Mouse (Mus musculus): Measurements from ENCODE around the gene Med24. TPM values are rescaled to one million over a fixed set of nuclear protein-coding genes. Genes with fewer than 3 reads are reported as not detected.

Gene Med24
- polyA plus RNA-seq, 1 experiment from 2014 or later, result 42.2 TPM

GRCm38 (mm10) chr11:98755726-98756380 is 26.6 kb upstream of the Med24 start:
- H3K36me3 ChIP-seq (ENCODE audit: control insufficient read depth, insufficient read depth, low read length), result peaks cover 11% of the 10 kb centered on the region

GRCm38 (mm10) chr11:98754621-98755181 is 25.5 kb upstream of the Med24 start:
- no peaks in the 10 kb centered on the region for H3K27me3 ChIP-seq (ENCODE audit: control insufficient read depth, insufficient read depth, low read length)
- H3K9me3 ChIP-seq (replicated peaks; ENCODE audit: control insufficient read depth, low read length), result no peaks in the 10 kb centered on the region
- H3K27ac ChIP-seq (ENCODE audit: low read length), result peak overlapping the region; percentile 78
- H3K9ac ChIP-seq (ENCODE audit: low read length), result no peak overlapping the region
- 24% methylated on average over 7 of the region's 7 CpGs for WGBS
- H3K4me3 ChIP-seq (replicated peaks; ENCODE audit: low read length), result no peak overlapping the region
- peaks cover 5% of the 10 kb centered on the region; the same call in 1 of the 2 replicates for H3K36me3 ChIP-seq (ENCODE audit: control insufficient read depth, insufficient read depth, low read length)
- ATAC-seq (ENCODE audit: insufficient read depth, low FRiP score), result no peak
- no peak overlapping the region for H3K4me2 ChIP-seq (ENCODE audit: low read depth, low read length)
- H3K4me1 ChIP-seq (ENCODE audit: control insufficient read depth, insufficient read depth, low read length), result peaks cover 51% of the 10 kb centered on the region

More at GRCm38 (mm10) chr11:98755726-98756380, 26.6 kb upstream of the Med24 start:
- Histone ChIP-seq H3K27ac (ENCODE audit: low read length) (no peak overlapping the region), H3K9ac (ENCODE audit: low read length) (no peak overlapping the region), H3K4me3 (replicated peaks; ENCODE audit: low read length) (no peak overlapping the region), H3K4me1 (ENCODE audit: control insufficient read depth, insufficient read depth, low read length) (peaks cover 40% of the 10 kb centered on the region), H3K9me3 (replicated peaks; ENCODE audit: control insufficient read depth, low read length) (no peaks in the 10 kb centered on the region), H3K27me3 (ENCODE audit: control insufficient read depth, insufficient read depth, low read length) (no peaks in the 10 kb centered on the region), H3K4me2 (ENCODE audit: low read depth, low read length) (no peak overlapping the region)
- 89% methylated on average over 6 of the region's 6 CpGs for WGBS
- ATAC-seq (ENCODE audit: insufficient read depth, low FRiP score), result no peak

- no peak overlapping the region for H3K4me2 ChIP-seq (ENCODE audit: low read depth, low read length)
- no peak overlapping the region for H3K4me3 ChIP-seq (replicated peaks; ENCODE audit: low read length)
- no peak for ATAC-seq (ENCODE audit: insufficient read depth, low FRiP score)
- peaks cover 5% of the 10 kb centered on the region; the same call in 1 of the 2 replicates for H3K36me3 ChIP-seq (ENCODE audit: control insufficient read depth, insufficient read depth, low read length)
- peak overlapping the region; percentile 30; the same call in 1 of the 2 replicates for H3K9ac ChIP-seq (ENCODE audit: low read length)
- no peaks in the 10 kb centered on the region for H3K9me3 ChIP-seq (replicated peaks; ENCODE audit: control insufficient read depth, low read length)
- WGBS, result 60% methylated on average over 9 of the region's 9 CpGs
- peak overlapping the region; percentile 78 for H3K27ac ChIP-seq (ENCODE audit: low read length)
- H3K27me3 ChIP-seq (ENCODE audit: control insufficient read depth, insufficient read depth, low read length), result no peaks in the 10 kb centered on the region
- H3K4me1 ChIP-seq (ENCODE audit: control insufficient read depth, insufficient read depth, low read length), result peaks cover 56% of the 10 kb centered on the region
Observed at GRCm38 (mm10) chr11:98754151-98754620, 25.0 kb upstream of the Med24 start.

- WGBS, result 89% methylated on average over 5 of the region's 5 CpGs
- no peaks in the 10 kb centered on the region for H3K27me3 ChIP-seq (ENCODE audit: control insufficient read depth, insufficient read depth, low read length)
- H3K36me3 ChIP-seq (ENCODE audit: control insufficient read depth, insufficient read depth, low read length), result peaks cover under 1% of the 10 kb centered on the region; the same call in 1 of the 2 replicates
- no peak overlapping the region for H3K4me2 ChIP-seq (ENCODE audit: low read depth, low read length)
- peaks cover 65% of the 10 kb centered on the region for H3K4me1 ChIP-seq (ENCODE audit: control insufficient read depth, insufficient read depth, low read length)
- peak overlapping the region; percentile 96; the same call in 1 of the 2 replicates for H3K27ac ChIP-seq (ENCODE audit: low read length)
- no peak for ATAC-seq (ENCODE audit: insufficient read depth, low FRiP score)
- H3K9me3 ChIP-seq (replicated peaks; ENCODE audit: control insufficient read depth, low read length), result no peaks in the 10 kb centered on the region
- 0 out of 2 replicates have a peak overlapping the region, but pooled peaks have one; percentile 28 for H3K9ac ChIP-seq (ENCODE audit: low read length)
- H3K4me3 ChIP-seq (replicated peaks; ENCODE audit: low read length), result no peak overlapping the region
Observed at GRCm38 (mm10) chr11:98753264-98753663, 24.0 kb upstream of the Med24 start.

- H3K9me3 ChIP-seq (replicated peaks; ENCODE audit: control insufficient read depth, low read length), result no peaks in the 10 kb centered on the region
- no peak overlapping the region for H3K4me3 ChIP-seq (replicated peaks; ENCODE audit: low read length)
- H3K27me3 ChIP-seq (ENCODE audit: control insufficient read depth, insufficient read depth, low read length), result no peaks in the 10 kb centered on the region
- peaks cover 72% of the 10 kb centered on the region for H3K4me1 ChIP-seq (ENCODE audit: control insufficient read depth, insufficient read depth, low read length)
- H3K4me2 ChIP-seq (ENCODE audit: low read depth, low read length), result 0 out of 2 replicates have a peak overlapping the region, but pooled peaks have one; percentile 36
- no peaks in the 10 kb centered on the region for H3K36me3 ChIP-seq (ENCODE audit: control insufficient read depth, insufficient read depth, low read length)
- ATAC-seq (ENCODE audit: insufficient read depth, low FRiP score), result no peak
- peak overlapping the region; percentile 46 for H3K9ac ChIP-seq (ENCODE audit: low read length)
- 78% methylated on average over 10 of the region's 10 CpGs for WGBS
- peak overlapping the region; percentile 96 for H3K27ac ChIP-seq (ENCODE audit: low read length)
Observed at GRCm38 (mm10) chr11:98752562-98753140, 23.4 kb upstream of the Med24 start.

- peak overlapping the region; percentile 65 for H3K9ac ChIP-seq (ENCODE audit: low read length)
- H3K4me2 ChIP-seq (ENCODE audit: low read depth, low read length), result peak overlapping the region; percentile 36
- H3K4me3 ChIP-seq (replicated peaks; ENCODE audit: low read length), result peak overlapping the region; percentile 10; the same call in 1 of the 2 replicates
- WGBS, result 22% methylated on average over 6 of the region's 6 CpGs
- no peaks in the 10 kb centered on the region for H3K27me3 ChIP-seq (ENCODE audit: control insufficient read depth, insufficient read depth, low read length)
- H3K4me1 ChIP-seq (ENCODE audit: control insufficient read depth, insufficient read depth, low read length), result peaks cover 84% of the 10 kb centered on the region
- H3K27ac ChIP-seq (ENCODE audit: low read length), result peak overlapping the region; percentile 96
- H3K9me3 ChIP-seq (replicated peaks; ENCODE audit: control insufficient read depth, low read length), result no peaks in the 10 kb centered on the region
- ATAC-seq (ENCODE audit: insufficient read depth, low FRiP score), result peak; percentile 75
- H3K36me3 ChIP-seq (ENCODE audit: control insufficient read depth, insufficient read depth, low read length), result no peaks in the 10 kb centered on the region
Observed at GRCm38 (mm10) chr11:98751221-98751782, 22.1 kb upstream of the Med24 start.

- 22% methylated on average over 17 of the region's 17 CpGs for WGBS
- H3K27ac ChIP-seq (ENCODE audit: low read length), result peak overlapping the region; percentile 96
- ATAC-seq (ENCODE audit: insufficient read depth, low FRiP score), result peak; percentile 27; the same call in 1 of the 2 replicates
- no peaks in the 10 kb centered on the region for H3K36me3 ChIP-seq (ENCODE audit: control insufficient read depth, insufficient read depth, low read length)
- no peaks in the 10 kb centered on the region for H3K9me3 ChIP-seq (replicated peaks; ENCODE audit: control insufficient read depth, low read length)
- no peaks in the 10 kb centered on the region for H3K27me3 ChIP-seq (ENCODE audit: control insufficient read depth, insufficient read depth, low read length)
- peak overlapping the region; percentile 10; the same call in 1 of the 2 replicates for H3K4me3 ChIP-seq (replicated peaks; ENCODE audit: low read length)
- peak overlapping the region; percentile 36 for H3K4me2 ChIP-seq (ENCODE audit: low read depth, low read length)
- peak overlapping the region; percentile 65 for H3K9ac ChIP-seq (ENCODE audit: low read length)
- H3K4me1 ChIP-seq (ENCODE audit: control insufficient read depth, insufficient read depth, low read length), result peaks cover 91% of the 10 kb centered on the region
Observed at GRCm38 (mm10) chr11:98750351-98751201, 21.3 kb upstream of the Med24 start.

- no peak for ATAC-seq (ENCODE audit: insufficient read depth, low FRiP score)
- Histone ChIP-seq H3K36me3 (ENCODE audit: control insufficient read depth, insufficient read depth, low read length) (no peaks in the 10 kb centered on the region), H3K4me1 (ENCODE audit: control insufficient read depth, insufficient read depth, low read length) (peaks cover 96% of the 10 kb centered on the region), H3K4me2 (ENCODE audit: low read depth, low read length) (peak overlapping the region; percentile 56), H3K9me3 (replicated peaks; ENCODE audit: control insufficient read depth, low read length) (no peaks in the 10 kb centered on the region), H3K9ac (ENCODE audit: low read length) (peak overlapping the region; percentile 65; the same call in 1 of the 2 replicates), H3K27me3 (ENCODE audit: control insufficient read depth, insufficient read depth, low read length) (no peaks in the 10 kb centered on the region), H3K4me3 (replicated peaks; ENCODE audit: low read length) (no peak overlapping the region), H3K27ac (ENCODE audit: low read length) (peak overlapping the region; percentile 96)
- WGBS, result 32% methylated on average over 5 of the region's 5 CpGs
Observed at GRCm38 (mm10) chr11:98749716-98750115, 20.5 kb upstream of the Med24 start.

All from stomach, embryonic 16.5 days (tissue).